8 mouse cellular contexts compared by ENCODE assay signal in genomic region chr11:106256775-106257174, GRCm38 (mm10). TPM values are rescaled to one million over a fixed set of nuclear protein-coding genes. Genes with fewer than 3 reads are reported as not detected.
DNase-seq lines count a peak whose midpoint lies in the region; ATAC-seq and TF ChIP-seq lines count a peak whose summit lies in the region.

No protein-coding gene starts in this region.

- peak overlapping the region; percentile 98 for H3K4me2 ChIP-seq in heart, postnatal 0 days (ENCODE audit: low read depth, low read length)
- peak overlapping the region; percentile 95 for H3K4me2 ChIP-seq in limb, embryonic 14.5 days (replicated peaks; ENCODE audit: low read depth, low read length, severe bottlenecking)
- H3K4me2 ChIP-seq in neural tube, embryonic 12.5 days (replicated peaks) = peak overlapping the region; percentile 96

- in situ Hi-C loops in ES-E14 (cut with MboI; ENCODE audit: low sequenced_read_pairs in 2 of 2, unreplicated experiment in 2 of 2) = no loop called here

- no peak for TF ChIP-seq POLR2A in limb, embryonic 14.5 days (IDR thresholded peaks at IDR 0.05; ENCODE audit: borderline replicate concordance, extremely low read depth, insufficient read depth, insufficient read length)

- H3K4me3 ChIP-seq in ES-E14 (ENCODE audit: insufficient read depth in 1 of 2, low read depth in 1 of 2, low read length in 2 of 2, poor library complexity in 1 of 2, severe bottlenecking in 1 of 2) = peak overlapping the region; percentile 96 to 100
- peak overlapping the region; percentile 98 for H3K4me3 ChIP-seq in heart, postnatal 0 days (ENCODE audit: low read depth, low read length)
- H3K4me3 ChIP-seq in limb, embryonic 14.5 days (replicated peaks; ENCODE audit: low read length) = peak overlapping the region; percentile 89
- H3K4me3 ChIP-seq in neural tube, embryonic 12.5 days = peak overlapping the region; percentile 82

- TF ChIP-seq CTCF in heart, postnatal 0 days (IDR thresholded peaks at IDR 0.05; ENCODE audit: low read depth) = no peak

- no peak for ATAC-seq in heart, postnatal 0 days (ENCODE audit: insufficient read depth, low read depth)
- no peak for ATAC-seq in limb, embryonic 14.5 days (ENCODE audit: low FRiP score, low read depth)
- no peak for ATAC-seq in neural tube, embryonic 12.5 days (ENCODE audit: low FRiP score, low read depth)

- 50% methylated on average over 5 of the region's 5 CpGs for WGBS in heart, postnatal 0 days
- 70% methylated on average over 5 of the region's 5 CpGs for WGBS in limb, embryonic 14.5 days
- WGBS in neural tube, embryonic 12.5 days = 74% methylated on average over 5 of the region's 5 CpGs

- no peaks in the 10 kb centered on the region for H3K9me3 ChIP-seq in ES-E14 (ENCODE audit: control insufficient read depth, insufficient read depth, low read depth, low read length)
- H3K9me3 ChIP-seq in heart, postnatal 0 days (replicated peaks; ENCODE audit: control insufficient read depth, low read length) = no peaks in the 10 kb centered on the region
- no peaks in the 10 kb centered on the region for H3K9me3 ChIP-seq in limb, embryonic 14.5 days (ENCODE audit: control insufficient read depth, low read length)
- H3K9me3 ChIP-seq in neural tube, embryonic 12.5 days = no peaks in the 10 kb centered on the region

- H3K27ac ChIP-seq in ES-E14 (ENCODE audit: insufficient read depth, low read depth, low read length, poor library complexity, severe bottlenecking) = no peak overlapping the region
- peak overlapping the region; percentile 84; the same call in 1 of the 2 replicates for H3K27ac ChIP-seq in heart, postnatal 0 days (ENCODE audit: low read depth)
- no peak overlapping the region for H3K27ac ChIP-seq in limb, embryonic 14.5 days (replicated peaks; ENCODE audit: low read depth, low read length)
- H3K27ac ChIP-seq in neural tube, embryonic 12.5 days = no peak overlapping the region

- DNase-seq in adrenal gland, postnatal 14 days = peak; percentile 52
- DNase-seq in adrenal gland, postnatal 25 days = no peak
- DNase-seq in ES-E14 (ENCODE audit: low read depth, low spot score) = no peak
- no peak for DNase-seq in heart, postnatal 0 days (ENCODE audit: low spot score)
- no peak for DNase-seq in limb, embryonic 14.5 days (ENCODE audit: low spot score)
- DNase-seq in embryo, embryonic 10.5 days (ENCODE audit: low spot score) = no peak
- DNase-seq in layer of hippocampus, postnatal 10 days (ENCODE audit: low spot score in 2 of 2) = no peak

- H3K4me1 ChIP-seq in ES-E14 (ENCODE audit: control insufficient read depth in 2 of 2, insufficient read depth in 2 of 2, low read length in 2 of 2, poor library complexity in 1 of 2) = peaks cover 4 to 10% of the 10 kb centered on the region in 2 experiments; a peak in 3 of 4 replicates
- peaks cover 15% of the 10 kb centered on the region for H3K4me1 ChIP-seq in heart, postnatal 0 days (ENCODE audit: control insufficient read depth, insufficient read depth)
- peaks cover 16% of the 10 kb centered on the region for H3K4me1 ChIP-seq in limb, embryonic 14.5 days (ENCODE audit: control insufficient read depth, insufficient read depth, low read length)
- H3K4me1 ChIP-seq in neural tube, embryonic 12.5 days = peaks cover 20% of the 10 kb centered on the region

- peaks cover 50% of the 10 kb centered on the region for H3K36me3 ChIP-seq in ES-E14 (ENCODE audit: control insufficient read depth, insufficient read depth, low read length, poor library complexity, severe bottlenecking)
- H3K36me3 ChIP-seq in heart, postnatal 0 days (replicated peaks; ENCODE audit: control insufficient read depth, insufficient read depth, low read length) = peaks cover 33% of the 10 kb centered on the region
- H3K36me3 ChIP-seq in limb, embryonic 14.5 days (ENCODE audit: control insufficient read depth, insufficient read depth, low read length) = peaks cover 56% of the 10 kb centered on the region
- H3K36me3 ChIP-seq in neural tube, embryonic 12.5 days = peaks cover 54% of the 10 kb centered on the region

- H3K9ac ChIP-seq in ES-E14 (ENCODE audit: insufficient read depth, low read depth, low read length, poor library complexity, severe bottlenecking) = peak overlapping the region; percentile 100; the same call in 1 of the 2 replicates
- peak overlapping the region; percentile 86 for H3K9ac ChIP-seq in heart, postnatal 0 days (replicated peaks; ENCODE audit: low read depth, low read length)
- H3K9ac ChIP-seq in limb, embryonic 14.5 days (ENCODE audit: low read depth, low read length, severe bottlenecking) = peak overlapping the region; percentile 80
- H3K9ac ChIP-seq in neural tube, embryonic 12.5 days = 0 out of 2 replicates have a peak overlapping the region, but pooled peaks have one; percentile 38

- TF ChIP-seq EP300 in heart, postnatal 0 days (IDR thresholded peaks at IDR 0.05; ENCODE audit: low read depth) = no peak

- no peaks in the 10 kb centered on the region for H3K27me3 ChIP-seq in heart, postnatal 0 days (ENCODE audit: control insufficient read depth, insufficient read depth, low read length)
- no peaks in the 10 kb centered on the region for H3K27me3 ChIP-seq in limb, embryonic 14.5 days (ENCODE audit: control insufficient read depth, insufficient read depth, low read length)
- H3K27me3 ChIP-seq in neural tube, embryonic 12.5 days (replicated peaks) = no peaks in the 10 kb centered on the region

TF ChIP-seq in ES-E14, 5 proteins besides CTCF, POLR2A, EP300 and RAD21:
- TF ChIP-seq HCFC1 (IDR thresholded peaks at IDR 0.05; ENCODE audit: borderline replicate concordance, insufficient read depth, low read length) (no peak), MAFK (IDR thresholded peaks at IDR 0.05; ENCODE audit: insufficient read depth, low read depth, low read length) (no peak), ZNF384 (IDR thresholded peaks at IDR 0.05; ENCODE audit: low read depth, low read length) (no peak), CHD2 (IDR thresholded peaks at IDR 0.05; ENCODE audit: low read depth, low read length) (no peak), ZC3H11A (IDR thresholded peaks at IDR 0.05; ENCODE audit: borderline replicate concordance, low read depth, low read length) (no peak)

RNA-seq across cellular contexts. Expression of gene Psmc5, which starts 0.8 kb away (rescaled TPM):
- 141 and 146 TPM in 2 replicates for total RNA-seq in adrenal gland, postnatal 14 days (2021)
- 150 and 151 TPM in 2 replicates for total RNA-seq in adrenal gland, postnatal 25 days (2021)
- 161 and 263 TPM in 2 replicates for total RNA-seq in ES-E14 (2012; rRNA removed)
- 45.8 and 50.8 TPM in 2 replicates for total RNA-seq in heart, postnatal 0 days (2014; rRNA removed; ENCODE audit: low replicate concordance)
- polyA plus RNA-seq in heart, postnatal 0 days (2015; fragmentation: Nextera tagmentation; extraction: Ambion mirVana) = 208 and 210 TPM in 2 replicates
- 123 and 186 TPM in 2 replicates for polyA plus RNA-seq in limb, embryonic 14.5 days (2012; rRNA removed)
- polyA plus RNA-seq in limb, embryonic 14.5 days (2014; fragmentation: Nextera tagmentation; extraction: Ambion mirVana) = 244 and 253 TPM in 2 replicates
- 358 and 381 TPM in 2 replicates for polyA plus RNA-seq in neural tube, embryonic 12.5 days (2016; fragmentation: Nextera tagmentation; extraction: Ambion mirVana)
- 100 to 1,000 TPM; 132 to 133 TPM for total RNA-seq in layer of hippocampus, postnatal 10 days (2021)

RNA-seq across cellular contexts. Expression of gene Ftsj3, which starts 0.9 kb away (rescaled TPM):
- 66.1 and 77.0 TPM in 2 replicates for total RNA-seq in adrenal gland, postnatal 14 days (2021)
- 52.5 and 72.1 TPM in 2 replicates for total RNA-seq in adrenal gland, postnatal 25 days (2021)
- 304 and 403 TPM in 2 replicates for total RNA-seq in ES-E14 (2012; rRNA removed)
- total RNA-seq in heart, postnatal 0 days (2014; rRNA removed; ENCODE audit: low replicate concordance) = 21.2 and 32.7 TPM in 2 replicates
- 19.2 and 23.1 TPM in 2 replicates for polyA plus RNA-seq in heart, postnatal 0 days (2015; fragmentation: Nextera tagmentation; extraction: Ambion mirVana)
- 36.4 and 43.8 TPM in 2 replicates for polyA plus RNA-seq in limb, embryonic 14.5 days (2012; rRNA removed)
- 54.6 and 55.8 TPM in 2 replicates for polyA plus RNA-seq in limb, embryonic 14.5 days (2014; fragmentation: Nextera tagmentation; extraction: Ambion mirVana)
- 52.3 TPM in 2 replicates for polyA plus RNA-seq in neural tube, embryonic 12.5 days (2016; fragmentation: Nextera tagmentation; extraction: Ambion mirVana)
- total RNA-seq in layer of hippocampus, postnatal 10 days (2021) = 10 to 100 TPM; 37.8 to 39.4 TPM

RNA-seq across cellular contexts. Expression of gene Smarcd2, which starts 16.0 kb away (rescaled TPM):
- total RNA-seq in adrenal gland, postnatal 14 days (2021) = 79.9 and 91.0 TPM in 2 replicates
- 89.6 and 114 TPM in 2 replicates for total RNA-seq in adrenal gland, postnatal 25 days (2021)
- total RNA-seq in ES-E14 (2012; rRNA removed) = 45.0 and 47.7 TPM in 2 replicates
- total RNA-seq in heart, postnatal 0 days (2014; rRNA removed; ENCODE audit: low replicate concordance) = 32.9 and 43.0 TPM in 2 replicates
- 10.5 and 10.7 TPM in 2 replicates for polyA plus RNA-seq in heart, postnatal 0 days (2015; fragmentation: Nextera tagmentation; extraction: Ambion mirVana)
- polyA plus RNA-seq in limb, embryonic 14.5 days (2012; rRNA removed) = 184 and 203 TPM in 2 replicates
- polyA plus RNA-seq in limb, embryonic 14.5 days (2014; fragmentation: Nextera tagmentation; extraction: Ambion mirVana) = 114 and 130 TPM in 2 replicates
- polyA plus RNA-seq in neural tube, embryonic 12.5 days (2016; fragmentation: Nextera tagmentation; extraction: Ambion mirVana) = 38.4 and 40.7 TPM in 2 replicates
- total RNA-seq in layer of hippocampus, postnatal 10 days (2021) = 10 to 100 TPM; 22.0 to 23.0 TPM

RNA-seq across cellular contexts. Expression of gene Tcam1, which starts 19.7 kb away (rescaled TPM):
- total RNA-seq in adrenal gland, postnatal 14 days (2021) = 0.11 and 0.23 TPM in 2 replicates
- total RNA-seq in adrenal gland, postnatal 25 days (2021) = 0.36 TPM in 1 of 2 replicates, not detected in the other
- total RNA-seq in ES-E14 (2012; rRNA removed) = 1.0 and 1.3 TPM in 2 replicates
- not detected in 2 replicates for total RNA-seq in heart, postnatal 0 days (2014; rRNA removed; ENCODE audit: low replicate concordance)
- polyA plus RNA-seq in heart, postnatal 0 days (2015; fragmentation: Nextera tagmentation; extraction: Ambion mirVana) = 0.04 TPM in 1 of 2 replicates, not detected in the other
- polyA plus RNA-seq in limb, embryonic 14.5 days (2012; rRNA removed) = 0.78 and 1.0 TPM in 2 replicates
- 0.22 and 0.66 TPM in 2 replicates for polyA plus RNA-seq in limb, embryonic 14.5 days (2014; fragmentation: Nextera tagmentation; extraction: Ambion mirVana)
- polyA plus RNA-seq in neural tube, embryonic 12.5 days (2016; fragmentation: Nextera tagmentation; extraction: Ambion mirVana) = 0.10 and 0.19 TPM in 2 replicates
- total RNA-seq in layer of hippocampus, postnatal 10 days (2021) = under 1 TPM; 0.16 to 0.20 TPM

RNA-seq across cellular contexts. Expression of gene Ddx42, which starts 40.0 kb away (rescaled TPM):
- 51.5 and 59.9 TPM in 2 replicates for total RNA-seq in adrenal gland, postnatal 14 days (2021)
- total RNA-seq in adrenal gland, postnatal 25 days (2021) = 57.1 and 64.5 TPM in 2 replicates
- 48.2 and 64.3 TPM in 2 replicates for total RNA-seq in ES-E14 (2012; rRNA removed)
- total RNA-seq in heart, postnatal 0 days (2014; rRNA removed; ENCODE audit: low replicate concordance) = 15.8 and 17.8 TPM in 2 replicates
- polyA plus RNA-seq in heart, postnatal 0 days (2015; fragmentation: Nextera tagmentation; extraction: Ambion mirVana) = 25.5 and 29.2 TPM in 2 replicates
- 35.3 and 50.4 TPM in 2 replicates for polyA plus RNA-seq in limb, embryonic 14.5 days (2012; rRNA removed)
- 63.9 and 73.3 TPM in 2 replicates for polyA plus RNA-seq in limb, embryonic 14.5 days (2014; fragmentation: Nextera tagmentation; extraction: Ambion mirVana)
- 108 and 113 TPM in 2 replicates for polyA plus RNA-seq in neural tube, embryonic 12.5 days (2016; fragmentation: Nextera tagmentation; extraction: Ambion mirVana)
- 10 to 100 TPM; 70.6 to 80.4 TPM for total RNA-seq in layer of hippocampus, postnatal 10 days (2021)

Comparison
In these comparisons a context has a peak if more than half of its experiments do, and no peak if none do; other contexts are left out.
1. H3K9ac ChIP-seq: peak in every context shown above with its lines; median percentile 100 in ES-E14; 86 in heart, postnatal 0 days; 80 in limb, embryonic 14.5 days; 38 in neural tube, embryonic 12.5 days.